Mouse (Mus musculus) kidney, adult 2 months (tissue): ENCODE measurements at regions not wholly inside any gene's neighbourhood (a gene's known extent, or its start where the extent isn't known, plus 50 kb on each side); places are given as distances from the start of the nearest gene placed in this dataset.

Experiments
- DNase-seq: peaks from one replicate; pipeline ENCODE4 v3.0.0; 2021
- H3K27ac ChIP-seq: fragments of 200-500 bp; 2 replicates; pipeline ENCODE4 v1.5.1; 2012; ENCODE audit warnings: low read depth, low read length, control low read depth, inconsistent platforms; ENCODE audit not compliant: insufficient read depth
- H3K27me3 ChIP-seq: fragments of 200-500 bp; replicated peaks from 2 replicates; pipeline ENCODE4 v1.6.1; 2012; ENCODE audit warnings: mild to moderate bottlenecking, moderate library complexity, low read length, inconsistent platforms; ENCODE audit not compliant: control insufficient read depth, insufficient read depth
- H3K36me3 ChIP-seq: fragments of 200-500 bp; 2 replicates; pipeline ENCODE4 v1.6.1; 2012; ENCODE audit warnings: mild to moderate bottlenecking, moderate library complexity, low read length, inconsistent platforms; ENCODE audit not compliant: control insufficient read depth, insufficient read depth
- H3K4me1 ChIP-seq: fragments of 200-500 bp; 2 replicates; pipeline ENCODE4 v1.6.1; 2011; ENCODE audit warnings: low read length; ENCODE audit not compliant: control insufficient read depth, insufficient read depth
- H3K4me3 ChIP-seq: fragments of 200-500 bp; 2 replicates; pipeline ENCODE4 v1.5.1; 2011; ENCODE audit warnings: mild to moderate bottlenecking, low read depth, low read length, control low read depth; ENCODE audit not compliant: insufficient read depth
- CTCF ChIP-seq: fragments of 200-500 bp; conservative IDR thresholded peaks from 2 replicates; pipeline ENCODE4 v1.5.1; 2011; ENCODE audit warnings: low read depth, mild to moderate bottlenecking, control low read depth, low read length, moderate library complexity, mixed read lengths; ENCODE audit not compliant: insufficient read depth, insufficient read length
- POLR2A ChIP-seq: fragments of 200-500 bp; IDR thresholded peaks from one replicate; pipeline ENCODE4 v1.6.1; 2011; ENCODE audit warnings: low read depth, low read length, control low read depth
- WGBS: fragments of 180-500 bp; shearing (Covaris S2); methylation state at CpG from one replicate; pipeline ENCODE4 v1.1.7; 2018; 5-methylcytosine and 5-hydroxymethylcytosine counted together

DNA sequence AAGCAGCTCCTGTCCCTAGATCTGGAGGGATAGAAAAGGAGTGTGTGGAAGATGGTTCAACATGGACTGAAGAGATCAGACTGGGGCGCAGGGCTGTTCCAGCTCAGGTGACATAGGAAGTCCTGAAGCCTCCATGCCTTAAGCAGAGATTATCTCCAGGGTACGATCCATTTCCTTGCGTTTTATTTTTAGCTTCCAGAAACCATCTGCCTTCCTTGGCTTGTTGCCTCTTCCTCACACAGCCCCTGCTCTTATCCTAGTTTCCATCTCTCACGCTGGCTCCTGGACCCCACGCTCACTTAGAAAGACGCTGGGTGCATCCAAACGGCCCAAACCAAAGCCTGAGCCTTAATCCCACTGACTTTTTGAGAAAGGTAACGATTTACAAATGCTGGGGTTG lies 206.8 kb upstream of the Daam1 start:
- Histone ChIP-seq H3K27ac (no peak overlapping the region), H3K4me3 (no peak overlapping the region), H3K36me3 (no peaks in the 10 kb centered on the region), H3K4me1 (no peaks in the 10 kb centered on the region), H3K27me3 (no peaks in the 10 kb centered on the region)
- WGBS, result 75% methylated on average over 8 of the region's 8 CpGs
- TF ChIP-seq POLR2A, result no peak
- no peak for TF ChIP-seq CTCF
- no peak for DNase-seq

DNA sequence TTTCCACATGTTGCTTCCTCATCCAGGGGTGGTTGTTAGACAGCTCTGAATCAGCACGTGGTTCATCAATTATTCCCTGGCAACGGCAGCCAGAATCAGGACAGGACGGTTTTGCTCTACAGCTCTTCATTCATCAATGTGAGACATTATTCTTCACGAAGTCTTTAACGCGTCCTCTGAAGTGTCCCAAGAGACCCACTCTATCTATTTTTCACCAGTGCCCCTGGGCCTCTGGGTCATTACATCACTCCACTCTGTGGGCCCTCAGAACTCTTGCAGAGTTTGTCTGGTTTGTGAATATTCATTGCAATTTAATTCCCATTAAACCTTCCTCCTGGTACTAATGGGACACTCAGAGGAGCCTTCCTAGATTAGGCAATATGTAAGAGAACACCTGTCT lies 206.2 kb upstream of the Daam1 start:
- H3K36me3 ChIP-seq, result no peaks in the 10 kb centered on the region
- DNase-seq, result no peak
- 72% methylated on average over 6 of the region's 6 CpGs for WGBS
- no peak overlapping the region for H3K27ac ChIP-seq
- H3K4me1 ChIP-seq, result no peaks in the 10 kb centered on the region
- H3K4me3 ChIP-seq, result no peak overlapping the region
- H3K27me3 ChIP-seq, result no peaks in the 10 kb centered on the region
- TF ChIP-seq POLR2A (no peak), CTCF (no peak)

DNA sequence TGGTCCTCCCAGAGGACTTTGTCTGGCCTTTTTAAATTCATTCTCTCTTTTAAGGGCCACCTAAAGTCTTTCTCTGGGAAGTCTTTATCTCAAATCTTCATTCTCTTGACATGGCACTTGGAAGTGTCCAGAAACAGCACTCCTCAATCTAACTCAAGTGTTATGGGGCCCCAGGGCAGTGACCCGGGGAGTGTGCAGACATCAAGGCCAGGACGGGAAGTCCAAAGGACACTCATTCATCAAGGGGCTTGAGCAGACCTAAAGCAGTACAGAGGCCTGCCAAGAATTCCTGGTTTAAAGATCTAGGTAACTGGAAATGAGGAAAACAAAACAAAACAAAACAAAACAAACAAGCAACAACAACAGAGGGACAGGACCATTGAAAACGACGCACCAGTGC lies 205.8 kb upstream of the Daam1 start:
- H3K27ac ChIP-seq, result no peak overlapping the region
- 46% methylated on average over 4 of the region's 4 CpGs for WGBS
- TF ChIP-seq POLR2A, result no peak
- TF ChIP-seq CTCF, result no peak
- no peak overlapping the region for H3K4me3 ChIP-seq
- H3K4me1 ChIP-seq, result no peaks in the 10 kb centered on the region
- H3K36me3 ChIP-seq, result no peaks in the 10 kb centered on the region
- DNase-seq, result no peak
- no peaks in the 10 kb centered on the region for H3K27me3 ChIP-seq

DNA sequence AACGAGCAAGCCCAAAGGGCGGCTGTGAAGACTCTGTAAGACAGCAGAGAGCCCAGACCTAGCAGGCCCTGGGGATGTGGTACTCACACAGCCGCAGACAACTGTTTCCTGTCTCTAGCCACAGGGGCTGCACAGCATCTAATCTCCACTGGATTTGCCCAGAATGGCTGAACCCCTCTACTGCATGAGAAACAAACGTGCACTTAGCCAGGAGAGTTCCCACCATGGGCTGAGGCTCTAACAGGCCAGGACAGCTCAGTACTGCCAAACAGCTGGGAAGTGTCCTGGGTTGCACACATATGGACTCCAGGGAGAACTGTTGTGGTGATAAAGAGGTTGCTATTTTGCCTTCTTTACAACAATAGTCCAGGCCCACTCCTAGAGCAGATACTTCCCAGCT lies 204.1 kb upstream of the Daam1 start:
- DNase-seq, result no peak
- Histone ChIP-seq H3K27ac (no peak overlapping the region), H3K36me3 (no peaks in the 10 kb centered on the region), H3K4me3 (no peak overlapping the region), H3K27me3 (no peaks in the 10 kb centered on the region), H3K4me1 (no peaks in the 10 kb centered on the region)
- WGBS, result 77% methylated on average over 4 of the region's 4 CpGs
- TF ChIP-seq CTCF, result no peak

DNA sequence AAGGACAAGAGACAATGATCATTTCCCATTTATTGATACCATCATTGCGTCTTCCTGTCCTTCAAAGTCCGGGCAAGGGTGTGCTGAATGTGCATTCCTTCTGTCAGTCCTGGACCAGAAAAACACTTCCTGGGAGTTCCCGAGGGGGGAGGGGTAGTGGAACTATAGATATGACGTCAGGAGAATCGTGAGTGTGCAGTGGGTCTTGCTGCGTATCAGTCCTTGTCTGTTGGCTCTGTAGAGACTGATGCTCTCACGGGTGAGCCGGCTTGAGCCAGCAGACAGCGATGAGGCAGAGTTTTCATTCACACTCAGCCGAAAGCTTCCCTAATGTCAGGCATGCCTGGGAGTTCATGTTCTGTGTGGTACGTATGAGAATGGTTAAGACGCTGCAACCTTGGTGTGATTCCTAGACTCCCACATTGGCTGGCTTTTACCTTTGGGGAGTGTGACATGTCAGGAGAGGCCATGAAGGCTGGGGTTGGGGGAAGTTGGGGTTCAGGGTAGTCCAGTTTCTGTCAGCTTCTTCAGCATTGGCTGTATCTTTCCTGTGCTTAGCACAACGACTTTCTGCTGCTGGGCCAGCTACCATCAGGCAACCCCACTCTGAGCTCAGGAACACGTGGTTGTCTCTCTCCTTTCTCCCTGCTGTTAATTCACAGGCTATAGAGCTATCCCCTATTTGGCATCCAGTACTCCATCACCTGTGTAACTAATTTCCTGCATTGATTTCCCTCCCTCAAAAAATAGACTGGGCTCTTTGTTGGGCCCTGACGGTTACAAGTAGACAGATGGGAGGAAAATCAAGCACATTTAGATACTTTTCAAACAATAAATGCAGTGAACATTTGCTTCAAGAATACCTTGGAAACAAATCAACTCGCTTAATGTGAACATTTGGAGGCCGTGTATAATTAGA lies 203.2 kb upstream of the Daam1 start:
- TF ChIP-seq POLR2A (no peak), CTCF (no peak)
- no peak for DNase-seq
- Histone ChIP-seq H3K4me1 (no peaks in the 10 kb centered on the region), H3K36me3 (no peaks in the 10 kb centered on the region), H3K4me3 (no peak overlapping the region), H3K27me3 (no peaks in the 10 kb centered on the region), H3K27ac (no peak overlapping the region)
- WGBS, result 70% methylated on average over 17 of the region's 17 CpGs

DNA sequence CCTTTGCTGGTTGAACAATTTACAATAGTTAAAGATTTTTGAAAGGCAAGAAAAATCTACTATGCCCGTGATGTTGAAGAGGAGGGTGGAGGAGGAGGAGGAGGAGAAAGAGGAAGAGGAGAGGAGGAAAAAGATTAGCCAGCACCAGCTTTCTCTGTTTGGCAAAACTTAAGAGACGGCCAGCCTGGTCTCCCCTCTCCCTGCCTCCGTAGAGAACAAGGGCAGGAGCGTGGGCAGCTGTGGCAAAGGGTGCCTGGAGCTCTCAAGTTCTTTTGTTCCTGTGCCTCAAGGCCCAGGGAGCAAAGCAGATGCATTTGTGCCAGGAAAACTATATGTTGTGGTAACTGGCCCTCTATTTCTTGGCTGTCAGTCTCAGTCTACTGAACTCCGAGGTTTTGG lies 202.5 kb upstream of the Daam1 start:
- no peaks in the 10 kb centered on the region for H3K27me3 ChIP-seq
- no peak for DNase-seq
- WGBS, result 81% methylated on average over 5 of the region's 5 CpGs
- no peaks in the 10 kb centered on the region for H3K36me3 ChIP-seq
- no peak overlapping the region for H3K4me3 ChIP-seq
- TF ChIP-seq CTCF (no peak), POLR2A (no peak)
- no peaks in the 10 kb centered on the region for H3K4me1 ChIP-seq
- H3K27ac ChIP-seq, result no peak overlapping the region

DNA sequence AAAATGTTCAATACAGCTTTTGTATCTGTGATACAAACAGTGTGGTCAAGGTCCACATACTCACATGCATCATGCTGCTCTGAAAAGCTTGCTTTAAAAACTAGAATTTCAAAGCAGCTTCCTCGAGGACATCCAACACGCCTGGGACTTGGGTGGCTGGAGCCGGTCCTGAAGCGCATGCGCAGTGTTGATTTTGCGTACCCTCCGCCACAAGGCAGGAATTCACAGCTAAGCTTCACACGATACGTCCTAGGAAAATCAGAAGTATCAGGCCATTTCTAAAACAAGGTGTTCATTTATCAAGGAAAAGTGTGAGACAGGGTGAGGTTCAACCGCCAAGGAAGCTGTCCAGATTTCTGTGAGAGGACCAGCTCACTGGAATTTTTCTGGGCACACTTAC lies 202.1 kb upstream of the Daam1 start:
- no peak overlapping the region for H3K4me3 ChIP-seq
- DNase-seq, result no peak
- H3K27ac ChIP-seq, result no peak overlapping the region
- no peaks in the 10 kb centered on the region for H3K4me1 ChIP-seq
- no peaks in the 10 kb centered on the region for H3K36me3 ChIP-seq
- H3K27me3 ChIP-seq, result no peaks in the 10 kb centered on the region
- WGBS, result 84% methylated on average over 10 of the region's 10 CpGs
- TF ChIP-seq POLR2A, result no peak
- TF ChIP-seq CTCF, result no peak
